Mouse (Mus musculus) mouse embryonic stem cell (cell line): ENCODE data around the gene Rhbdl2.

Experiments used
- in situ Hi-C, 2 experiments: fragments of 300-500 bp; cut with MboI; formaldehyde crosslinking; loops; 1 replicate in 1 of 2; 3 replicates in 1 of 2; pipeline ENCODE4 v1.14.3; 2019 to 2020; ENCODE audit warnings: low sequenced_read_pairs in 2 of 2, low pct_unique_long_range_greater_than_20kb in 1 of 2, mixed read lengths in 1 of 2; ENCODE audit not compliant: unreplicated experiment in 1 of 2

The Rhbdl2 gene

GRCm38 (mm10) chr4:123808304-123808703, 20.6 kb downstream of the Rhbdl2 start:
- in situ Hi-C loops = no loop called here

DNA sequence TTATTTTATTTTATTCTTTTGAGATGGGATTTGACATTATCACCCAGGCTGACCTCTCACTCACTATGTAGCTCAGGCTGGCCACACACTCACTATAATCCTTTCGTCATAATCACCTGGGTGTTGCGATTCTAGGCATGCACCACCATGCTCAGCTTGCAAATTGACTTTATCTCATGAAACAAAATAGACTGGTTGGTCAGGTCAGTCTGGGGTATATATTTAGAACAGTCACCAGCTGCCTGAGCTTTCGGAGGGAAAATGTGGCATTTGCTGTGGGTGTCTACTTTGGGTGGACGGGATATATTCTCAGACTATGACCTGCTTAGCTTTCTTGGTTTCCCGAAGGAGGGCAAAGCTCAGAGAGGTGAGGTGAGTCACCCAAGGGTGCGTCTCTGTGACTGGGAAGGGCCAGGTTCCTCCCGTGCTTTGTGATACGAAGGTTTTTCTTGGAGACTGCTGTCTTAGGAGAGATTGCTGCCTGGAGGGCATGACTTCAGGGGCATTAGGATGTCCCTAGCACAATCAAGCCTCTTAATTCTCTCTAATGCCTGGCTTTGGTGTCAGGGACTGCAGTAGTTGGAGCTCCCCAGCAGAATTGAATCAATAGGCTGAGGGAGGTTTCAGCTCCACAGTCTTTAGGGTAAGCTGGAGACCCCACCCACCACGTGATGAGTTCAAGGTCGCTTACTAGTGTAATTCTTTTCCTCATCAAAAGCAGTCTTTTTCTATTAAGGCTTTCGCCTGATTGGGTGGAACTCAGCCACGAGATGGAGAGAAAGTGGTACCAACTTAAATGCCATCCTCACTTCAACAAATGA, 23.0 kb downstream of the Rhbdl2 start:
- in situ Hi-C loops = no loop called here

DNA sequence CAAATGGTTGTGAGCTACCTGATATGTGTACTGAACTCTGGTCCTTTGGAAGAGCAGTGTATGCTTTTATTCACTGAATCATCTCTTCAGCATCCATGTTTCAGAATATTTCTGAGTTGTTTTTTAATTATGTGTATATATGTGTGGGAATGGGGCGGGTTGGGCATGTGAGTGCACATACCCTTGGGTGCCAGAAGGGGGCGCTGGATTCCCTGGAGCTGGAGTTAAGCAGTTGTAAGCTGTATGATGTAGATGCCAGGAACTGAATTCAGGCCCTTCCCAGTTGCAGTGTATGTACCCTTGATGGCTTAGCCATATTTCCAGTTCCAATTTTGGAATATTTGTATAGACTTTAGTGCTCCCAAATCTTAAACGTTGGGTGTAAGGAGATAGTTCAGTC, 24.9 kb downstream of the Rhbdl2 start:
- in situ Hi-C loops = no loop called here

DNA sequence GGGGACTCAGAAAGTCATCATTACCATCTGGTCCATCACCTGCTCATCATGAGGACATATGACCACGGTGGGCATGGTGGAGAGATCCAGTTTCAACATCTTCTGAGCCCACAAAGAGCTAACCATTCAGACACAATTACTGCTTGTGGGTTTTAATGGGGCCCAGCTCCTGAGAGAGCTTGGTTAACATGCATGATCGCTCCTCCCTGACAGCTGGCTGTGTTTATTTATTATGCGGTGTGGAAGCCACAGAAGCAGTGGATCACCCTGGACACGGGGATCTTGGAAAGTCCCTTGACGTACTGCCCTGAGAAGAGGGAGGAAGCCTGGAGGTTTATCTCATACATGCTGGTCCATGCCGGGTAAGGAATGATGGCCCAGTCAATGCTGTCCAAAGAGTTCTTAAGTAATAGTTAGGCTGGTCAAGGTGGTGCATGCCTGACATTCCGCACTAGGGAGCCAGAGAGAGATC, 26.4 kb downstream of the Rhbdl2 start:
- in situ Hi-C loops = no loop called here

- in situ Hi-C loops = no loop called here
Observed at GRCm38 (mm10) chr4:123819093-123819610, 31.5 kb downstream of the Rhbdl2 start.

- in situ Hi-C loops = no loop called here
Observed at GRCm38 (mm10) chr4:123842126-123842525, 54.5 kb downstream of the Rhbdl2 start.

DNA sequence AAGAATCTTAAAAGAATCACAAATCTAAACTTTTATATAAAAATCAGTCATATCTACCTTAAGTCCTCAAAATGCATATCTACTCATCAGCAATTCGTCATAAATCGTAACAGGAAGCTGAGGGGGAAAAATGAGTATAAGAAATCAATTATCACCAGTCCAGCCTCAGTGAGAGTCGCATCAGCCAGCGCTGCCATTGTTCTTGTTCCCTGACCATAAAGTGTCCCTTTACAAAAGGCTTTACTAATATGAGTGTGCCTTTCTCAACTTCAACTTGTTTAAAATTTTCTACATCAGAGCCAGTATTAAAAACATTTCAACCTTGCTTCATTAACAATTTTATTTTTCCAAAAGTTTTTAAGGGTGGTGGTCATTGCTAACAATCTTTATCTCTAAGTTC, 69.2 kb downstream of the Rhbdl2 start:
- in situ Hi-C loops = no loop called here

- in situ Hi-C loops = no loop called here
Observed at GRCm38 (mm10) chr4:123858090-123858489, 70.4 kb downstream of the Rhbdl2 start.

- in situ Hi-C loops = no loop called here
Observed at GRCm38 (mm10) chr4:123859379-123859778, 71.7 kb downstream of the Rhbdl2 start, which contains the start of gene 4933427I04Rik. Gene 4933427I04Rik, plus strand, starts transcription at chr4:123859679.

- in situ Hi-C loops = no loop called here
Observed at GRCm38 (mm10) chr4:123859803-123860202, 72.1 kb downstream of the Rhbdl2 start.

GRCm38 (mm10) chr4:123860621-123861020, 72.9 kb downstream of the Rhbdl2 start:
- in situ Hi-C loops = no loop called here
